Mouse (Mus musculus): ENCODE data around the gene C2cd2l. TPM values are rescaled to one million over a fixed set of nuclear protein-coding genes. Genes with fewer than 3 reads are reported as not detected.

The C2cd2l gene
- total and polyA plus RNA-seq, 2 experiments from 2014 or later, result 22.6 to 57.1 TPM

- peak overlapping the region; percentile 82 for H3K27ac ChIP-seq (ENCODE audit: low read depth, low read length)
- WGBS, result under 1% methylated on average over 42 of the region's 47 CpGs
- H3K9me3 ChIP-seq (ENCODE audit: low read length), result no peaks in the 10 kb centered on the region
- no peaks in the 10 kb centered on the region for H3K27me3 ChIP-seq (ENCODE audit: insufficient read depth, low read length)
- peak overlapping the region; percentile 94 for H3K4me2 ChIP-seq (ENCODE audit: low read depth, low read length, poor library complexity, severe bottlenecking)
- ATAC-seq (ENCODE audit: low FRiP score), result peak; percentile 65
- DNase-seq (ENCODE audit: low spot score), result peak; percentile 53
- 0 out of 2 replicates have a peak, but pooled peaks cover 3% of the 10 kb centered on the region for H3K36me3 ChIP-seq (ENCODE audit: insufficient read depth, low read length)
- H3K4me3 ChIP-seq (ENCODE audit: low read depth, low read length), result peak overlapping the region; percentile 90
- H3K9ac ChIP-seq (replicated peaks; ENCODE audit: low read length, poor library complexity, severe bottlenecking), result peak overlapping the region; percentile 87
- peaks cover 8% of the 10 kb centered on the region; the same call in 1 of the 2 replicates for H3K4me1 ChIP-seq (ENCODE audit: insufficient read depth, low read length)
- no peak for TF ChIP-seq CTCF (IDR thresholded peaks at IDR 0.05)
Observed at GRCm38 (mm10) chr9:44287401-44288075, 32.5 kb downstream of the C2cd2l start.

GRCm38 (mm10) chr9:44287003-44287400 is 33.1 kb downstream of the C2cd2l start:
- TF ChIP-seq CTCF (IDR thresholded peaks at IDR 0.05), result no peak
- no peaks in the 10 kb centered on the region for H3K9me3 ChIP-seq (ENCODE audit: low read length)
- WGBS, result 5% methylated on average over 11 of the region's 11 CpGs
- 0 out of 2 replicates have a peak, but pooled peaks cover 3% of the 10 kb centered on the region for H3K36me3 ChIP-seq (ENCODE audit: insufficient read depth, low read length)
- DNase-seq (ENCODE audit: low spot score) (no peak), ATAC-seq (ENCODE audit: low FRiP score) (0 out of 2 replicates have a peak, but pooled peaks have one; percentile 6)
- peaks cover 8% of the 10 kb centered on the region; the same call in 1 of the 2 replicates for H3K4me1 ChIP-seq (ENCODE audit: insufficient read depth, low read length)
- H3K9ac ChIP-seq (replicated peaks; ENCODE audit: low read length, poor library complexity, severe bottlenecking), result peak overlapping the region; percentile 87
- no peaks in the 10 kb centered on the region for H3K27me3 ChIP-seq (ENCODE audit: insufficient read depth, low read length)
- H3K4me2 ChIP-seq (ENCODE audit: low read depth, low read length, poor library complexity, severe bottlenecking), result peak overlapping the region; percentile 94
- H3K4me3 ChIP-seq (ENCODE audit: low read depth, low read length), result peak overlapping the region; percentile 90
- H3K27ac ChIP-seq (ENCODE audit: low read depth, low read length), result peak overlapping the region; percentile 82

DNA sequence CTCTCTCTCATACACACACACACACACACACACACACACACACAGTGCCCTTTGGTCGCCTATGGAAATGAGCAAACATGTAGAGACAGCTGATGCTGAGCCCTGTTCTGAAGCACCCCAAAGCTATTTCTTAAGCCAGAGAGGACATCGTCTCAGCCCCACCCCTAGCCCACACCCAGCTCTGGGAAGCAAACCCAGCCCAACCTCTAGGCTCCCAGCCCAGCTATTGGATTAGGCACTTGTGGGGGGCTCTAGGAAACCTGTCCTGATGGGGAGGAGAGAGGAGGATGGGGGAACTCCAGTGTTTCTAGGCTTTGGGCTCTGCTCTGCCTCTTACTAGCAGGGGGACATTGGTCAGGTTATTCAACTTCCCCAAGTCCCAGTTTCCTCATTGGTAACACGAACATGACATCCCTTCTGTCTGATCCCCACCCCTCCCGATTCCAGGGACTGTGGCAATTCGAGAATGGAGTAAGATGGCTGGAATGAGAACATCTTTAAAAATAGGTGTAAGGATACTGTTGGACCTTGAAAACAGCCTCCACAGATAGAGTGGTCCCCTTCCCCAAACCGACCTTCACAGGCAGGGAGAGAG is 33.7 kb downstream of the C2cd2l start:
- no peak for TF ChIP-seq CTCF (IDR thresholded peaks at IDR 0.05)
- no peak for ATAC-seq (ENCODE audit: low FRiP score)
- Histone ChIP-seq H3K4me2 (ENCODE audit: low read depth, low read length, poor library complexity, severe bottlenecking) (peak overlapping the region; percentile 94), H3K4me3 (ENCODE audit: low read depth, low read length) (peak overlapping the region; percentile 90), H3K4me1 (ENCODE audit: insufficient read depth, low read length) (peaks cover 8% of the 10 kb centered on the region; the same call in 1 of the 2 replicates), H3K9ac (replicated peaks; ENCODE audit: low read length, poor library complexity, severe bottlenecking) (peak overlapping the region; percentile 50; the same call in 1 of the 2 replicates), H3K36me3 (ENCODE audit: insufficient read depth, low read length) (peaks cover 7% of the 10 kb centered on the region), H3K9me3 (ENCODE audit: low read length) (no peaks in the 10 kb centered on the region), H3K27ac (ENCODE audit: low read depth, low read length) (no peak overlapping the region), H3K27me3 (ENCODE audit: insufficient read depth, low read length) (no peaks in the 10 kb centered on the region)
- WGBS, result 7% methylated on average over 6 of the region's 6 CpGs
- DNase-seq (ENCODE audit: low spot score), result no peak

- Histone ChIP-seq H3K9ac (replicated peaks; ENCODE audit: low read length, poor library complexity, severe bottlenecking) (no peak overlapping the region), H3K27ac (ENCODE audit: low read depth, low read length) (no peak overlapping the region), H3K27me3 (ENCODE audit: insufficient read depth, low read length) (no peaks in the 10 kb centered on the region), H3K36me3 (ENCODE audit: insufficient read depth, low read length) (peaks cover 30% of the 10 kb centered on the region), H3K4me2 (ENCODE audit: low read depth, low read length, poor library complexity, severe bottlenecking) (no peak overlapping the region), H3K4me1 (ENCODE audit: insufficient read depth, low read length) (peaks cover 3% of the 10 kb centered on the region; the same call in 1 of the 2 replicates), H3K9me3 (ENCODE audit: low read length) (no peaks in the 10 kb centered on the region), H3K4me3 (ENCODE audit: low read depth, low read length) (no peak overlapping the region)
- TF ChIP-seq CTCF (IDR thresholded peaks at IDR 0.05), result no peak
- WGBS, result 81% methylated on average over 5 of the region's 5 CpGs
- no peak for ATAC-seq (ENCODE audit: low FRiP score)
- no peak for DNase-seq (ENCODE audit: low spot score)
Observed at GRCm38 (mm10) chr9:44283183-44283582, 36.9 kb downstream of the C2cd2l start.

DNA sequence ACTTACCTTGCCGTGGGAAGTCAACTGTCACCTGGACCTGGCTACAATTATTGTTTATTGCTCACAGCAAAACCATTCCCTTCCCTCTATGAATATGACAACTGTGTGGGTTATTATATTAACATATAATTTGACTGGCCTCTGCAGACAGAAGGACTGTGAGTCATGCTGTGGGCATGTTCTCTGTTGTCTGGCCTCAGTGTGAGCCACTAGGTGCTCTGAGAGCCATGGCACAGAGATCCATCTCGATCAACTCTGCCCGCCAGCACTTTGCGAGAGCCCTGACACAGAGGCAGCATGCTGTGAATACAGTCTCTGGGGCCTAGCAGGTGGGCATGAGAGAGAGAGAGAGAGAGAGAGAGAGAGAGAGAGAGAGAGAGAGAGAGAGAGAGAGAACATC is 50.1 kb downstream of the C2cd2l start:
- Histone ChIP-seq H3K27ac (ENCODE audit: low read depth, low read length) (no peak overlapping the region), H3K9ac (replicated peaks; ENCODE audit: low read length, poor library complexity, severe bottlenecking) (no peak overlapping the region), H3K36me3 (ENCODE audit: insufficient read depth, low read length) (peaks cover 20% of the 10 kb centered on the region), H3K4me1 (ENCODE audit: insufficient read depth, low read length) (peaks cover 5% of the 10 kb centered on the region), H3K27me3 (ENCODE audit: insufficient read depth, low read length) (no peaks in the 10 kb centered on the region), H3K9me3 (ENCODE audit: low read length) (no peaks in the 10 kb centered on the region), H3K4me3 (ENCODE audit: low read depth, low read length) (no peak overlapping the region), H3K4me2 (ENCODE audit: low read depth, low read length, poor library complexity, severe bottlenecking) (no peak overlapping the region)
- ATAC-seq (ENCODE audit: low FRiP score) (no peak), DNase-seq (ENCODE audit: low spot score) (no peak)
- 83% methylated on average over 4 of the region's 4 CpGs for WGBS
- TF ChIP-seq CTCF (IDR thresholded peaks at IDR 0.05), result no peak

- ATAC-seq (ENCODE audit: low FRiP score) (no peak), DNase-seq (ENCODE audit: low spot score) (no peak)
- Histone ChIP-seq H3K4me2 (ENCODE audit: low read depth, low read length, poor library complexity, severe bottlenecking) (no peak overlapping the region), H3K27ac (ENCODE audit: low read depth, low read length) (no peak overlapping the region), H3K9ac (replicated peaks; ENCODE audit: low read length, poor library complexity, severe bottlenecking) (no peak overlapping the region), H3K9me3 (ENCODE audit: low read length) (no peaks in the 10 kb centered on the region), H3K36me3 (ENCODE audit: insufficient read depth, low read length) (peaks cover 11% of the 10 kb centered on the region), H3K4me3 (ENCODE audit: low read depth, low read length) (no peak overlapping the region), H3K4me1 (ENCODE audit: insufficient read depth, low read length) (peaks cover 12% of the 10 kb centered on the region), H3K27me3 (ENCODE audit: insufficient read depth, low read length) (no peaks in the 10 kb centered on the region)
- 86% methylated on average over 3 of the region's 3 CpGs for WGBS
- TF ChIP-seq CTCF (IDR thresholded peaks at IDR 0.05), result peak; percentile 63
Observed at GRCm38 (mm10) chr9:44269077-44269476, 51.0 kb downstream of the C2cd2l start.

Data from midbrain, postnatal 0 days (tissue).